Mouse (Mus musculus): Measurements from ENCODE around the gene Nsf. TPM values are rescaled to one million over a fixed set of nuclear protein-coding genes. Genes with fewer than 3 reads are reported as not detected.

The Nsf gene
- polyA plus RNA-seq, 1 experiment from 2014 or later: 54.6 TPM

GRCm38 (mm10) chr11:103979381-103979780, 25.5 kb upstream of the Nsf start:
- Histone ChIP-seq H3K27ac (no peak overlapping the region), H3K4me2 (no peak overlapping the region), H3K4me1 (no peaks in the 10 kb centered on the region), H3K9ac (no peak overlapping the region), H3K27me3 (no peaks in the 10 kb centered on the region), H3K9me3 (replicated peaks) (no peaks in the 10 kb centered on the region), H3K36me3 (peaks cover 91% of the 10 kb centered on the region), H3K4me3 (replicated peaks) (no peak overlapping the region)
- no peak for ATAC-seq (replicated peaks; ENCODE audit: low FRiP score)
- 84% methylated on average over 4 of the region's 4 CpGs for WGBS

- H3K4me2 ChIP-seq: no peak overlapping the region
- H3K27me3 ChIP-seq: no peaks in the 10 kb centered on the region
- H3K36me3 ChIP-seq: peaks cover 60% of the 10 kb centered on the region
- no peak overlapping the region for H3K27ac ChIP-seq
- ATAC-seq (replicated peaks; ENCODE audit: low FRiP score): no peak
- no peaks in the 10 kb centered on the region for H3K9me3 ChIP-seq (replicated peaks)
- WGBS: 83% methylated on average over 3 of the region's 3 CpGs
- H3K9ac ChIP-seq: no peak overlapping the region
- no peak overlapping the region for H3K4me3 ChIP-seq (replicated peaks)
- peaks cover 13% of the 10 kb centered on the region for H3K4me1 ChIP-seq
Observed at GRCm38 (mm10) chr11:103970876-103971275, 17.0 kb upstream of the Nsf start.

GRCm38 (mm10) chr11:103969278-103969677, 15.4 kb upstream of the Nsf start:
- H3K4me3 ChIP-seq (replicated peaks): no peak overlapping the region
- H3K4me1 ChIP-seq: peaks cover 13% of the 10 kb centered on the region
- ATAC-seq (replicated peaks; ENCODE audit: low FRiP score): no peak
- H3K27me3 ChIP-seq: no peaks in the 10 kb centered on the region
- H3K36me3 ChIP-seq: peaks cover 44% of the 10 kb centered on the region
- no peak overlapping the region for H3K4me2 ChIP-seq
- H3K27ac ChIP-seq: no peak overlapping the region
- H3K9ac ChIP-seq: no peak overlapping the region
- H3K9me3 ChIP-seq (replicated peaks): no peaks in the 10 kb centered on the region
- WGBS: 88% methylated on average over 5 of the region's 5 CpGs

GRCm38 (mm10) chr11:103967106-103967735, 13.4 kb upstream of the Nsf start:
- Histone ChIP-seq H3K4me2 (peak overlapping the region; percentile 84), H3K9ac (peak overlapping the region; percentile 79), H3K9me3 (replicated peaks) (no peaks in the 10 kb centered on the region), H3K4me3 (replicated peaks) (peak overlapping the region; percentile 79), H3K4me1 (peaks cover 13% of the 10 kb centered on the region), H3K27me3 (no peaks in the 10 kb centered on the region), H3K36me3 (peaks cover 28% of the 10 kb centered on the region), H3K27ac (peak overlapping the region; percentile 95)
- no peak for ATAC-seq (replicated peaks; ENCODE audit: low FRiP score)
- 2% methylated on average over 20 of the region's 20 CpGs for WGBS

- 80% methylated on average over 4 of the region's 4 CpGs for WGBS
- ATAC-seq (replicated peaks; ENCODE audit: low FRiP score): no peak
- no peak overlapping the region for H3K27ac ChIP-seq
- H3K9me3 ChIP-seq (replicated peaks): no peaks in the 10 kb centered on the region
- no peak overlapping the region for H3K9ac ChIP-seq
- H3K4me1 ChIP-seq: peaks cover 16% of the 10 kb centered on the region
- no peak overlapping the region for H3K4me2 ChIP-seq
- H3K4me3 ChIP-seq (replicated peaks): no peak overlapping the region
- 0 out of 2 replicates have a peak, but pooled peaks cover 2% of the 10 kb centered on the region for H3K27me3 ChIP-seq
- H3K36me3 ChIP-seq: no peaks in the 10 kb centered on the region
Observed at GRCm38 (mm10) chr11:103956866-103957265, 3.0 kb upstream of the Nsf start.

- H3K4me2 ChIP-seq: peak overlapping the region; percentile 77
- ATAC-seq (replicated peaks; ENCODE audit: low FRiP score): peak; percentile 80
- peaks cover 9% of the 10 kb centered on the region for H3K4me1 ChIP-seq
- no peaks in the 10 kb centered on the region for H3K9me3 ChIP-seq (replicated peaks)
- peak overlapping the region; percentile 88 for H3K9ac ChIP-seq
- no peaks in the 10 kb centered on the region for H3K36me3 ChIP-seq
- peak overlapping the region; percentile 83 for H3K4me3 ChIP-seq (replicated peaks)
- H3K27me3 ChIP-seq: 0 out of 2 replicates have a peak, but pooled peaks cover 2% of the 10 kb centered on the region
- under 1% methylated on average over 32 of the region's 32 CpGs for WGBS
- peak overlapping the region; percentile 65 for H3K27ac ChIP-seq
Observed at GRCm38 (mm10) chr11:103953032-103953895, 592 bp downstream of the Nsf start.

GRCm38 (mm10) chr11:103952635-103953031, 1.2 kb downstream of the Nsf start:
- Histone ChIP-seq H3K9ac (0 out of 2 replicates have a peak overlapping the region, but pooled peaks have one; percentile 88), H3K4me3 (replicated peaks) (peak overlapping the region; percentile 83), H3K4me2 (peak overlapping the region; percentile 77), H3K9me3 (replicated peaks) (no peaks in the 10 kb centered on the region), H3K4me1 (peaks cover 9% of the 10 kb centered on the region), H3K27me3 (0 out of 2 replicates have a peak, but pooled peaks cover 2% of the 10 kb centered on the region), H3K27ac (no peak overlapping the region), H3K36me3 (no peaks in the 10 kb centered on the region)
- ATAC-seq (replicated peaks; ENCODE audit: low FRiP score): no peak
- 84% methylated on average over 5 of the region's 5 CpGs for WGBS

GRCm38 (mm10) chr11:103951106-103951505, 2.8 kb downstream of the Nsf start:
- no peak overlapping the region for H3K9ac ChIP-seq
- H3K27ac ChIP-seq: no peak overlapping the region
- no peak overlapping the region for H3K4me2 ChIP-seq
- no peaks in the 10 kb centered on the region for H3K27me3 ChIP-seq
- ATAC-seq (replicated peaks; ENCODE audit: low FRiP score): no peak
- H3K36me3 ChIP-seq: no peaks in the 10 kb centered on the region
- WGBS: 84% methylated on average over 7 of the region's 7 CpGs
- H3K4me3 ChIP-seq (replicated peaks): no peak overlapping the region
- no peaks in the 10 kb centered on the region for H3K9me3 ChIP-seq (replicated peaks)
- peaks cover 9% of the 10 kb centered on the region for H3K4me1 ChIP-seq

- Histone ChIP-seq H3K4me3 (replicated peaks) (no peak overlapping the region), H3K4me1 (peaks cover 9% of the 10 kb centered on the region), H3K36me3 (no peaks in the 10 kb centered on the region), H3K9ac (no peak overlapping the region), H3K27ac (no peak overlapping the region), H3K4me2 (no peak overlapping the region), H3K9me3 (replicated peaks) (no peaks in the 10 kb centered on the region), H3K27me3 (no peaks in the 10 kb centered on the region)
- WGBS: 84% methylated on average over 7 of the region's 7 CpGs
- no peak for ATAC-seq (replicated peaks; ENCODE audit: low FRiP score)
Observed at GRCm38 (mm10) chr11:103948952-103949351, 4.9 kb downstream of the Nsf start.

- no peaks in the 10 kb centered on the region for H3K36me3 ChIP-seq
- ATAC-seq (replicated peaks; ENCODE audit: low FRiP score): no peak
- no peak overlapping the region for H3K27ac ChIP-seq
- no peak overlapping the region for H3K4me3 ChIP-seq (replicated peaks)
- no peaks in the 10 kb centered on the region for H3K4me1 ChIP-seq
- no peaks in the 10 kb centered on the region for H3K9me3 ChIP-seq (replicated peaks)
- no peaks in the 10 kb centered on the region for H3K27me3 ChIP-seq
- H3K9ac ChIP-seq: no peak overlapping the region
- WGBS: 83% methylated on average over 4 of the region's 4 CpGs
- no peak overlapping the region for H3K4me2 ChIP-seq
Observed at GRCm38 (mm10) chr11:103942740-103943139, 11.1 kb downstream of the Nsf start.

- no peak for ATAC-seq (replicated peaks; ENCODE audit: low FRiP score)
- no peak overlapping the region for H3K4me2 ChIP-seq
- H3K9me3 ChIP-seq (replicated peaks): no peaks in the 10 kb centered on the region
- H3K36me3 ChIP-seq: no peaks in the 10 kb centered on the region
- no peak overlapping the region for H3K9ac ChIP-seq
- 47% methylated on average over 5 of the region's 5 CpGs for WGBS
- H3K27ac ChIP-seq: no peak overlapping the region
- H3K4me1 ChIP-seq: no peaks in the 10 kb centered on the region
- H3K4me3 ChIP-seq (replicated peaks): no peak overlapping the region
- H3K27me3 ChIP-seq: no peaks in the 10 kb centered on the region
Observed at GRCm38 (mm10) chr11:103941351-103941750, 12.5 kb downstream of the Nsf start.

- H3K9ac ChIP-seq: no peak overlapping the region
- no peaks in the 10 kb centered on the region for H3K27me3 ChIP-seq
- no peak for ATAC-seq (replicated peaks; ENCODE audit: low FRiP score)
- no peak overlapping the region for H3K4me3 ChIP-seq (replicated peaks)
- WGBS: 62% methylated on average over 6 of the region's 6 CpGs
- H3K4me2 ChIP-seq: no peak overlapping the region
- no peaks in the 10 kb centered on the region for H3K36me3 ChIP-seq
- no peak overlapping the region for H3K27ac ChIP-seq
- no peaks in the 10 kb centered on the region for H3K9me3 ChIP-seq (replicated peaks)
- no peaks in the 10 kb centered on the region for H3K4me1 ChIP-seq
Observed at GRCm38 (mm10) chr11:103940887-103941286, 13.0 kb downstream of the Nsf start.
